30 mouse cellular contexts compared by ENCODE assay signal in the genomic region with DNA sequence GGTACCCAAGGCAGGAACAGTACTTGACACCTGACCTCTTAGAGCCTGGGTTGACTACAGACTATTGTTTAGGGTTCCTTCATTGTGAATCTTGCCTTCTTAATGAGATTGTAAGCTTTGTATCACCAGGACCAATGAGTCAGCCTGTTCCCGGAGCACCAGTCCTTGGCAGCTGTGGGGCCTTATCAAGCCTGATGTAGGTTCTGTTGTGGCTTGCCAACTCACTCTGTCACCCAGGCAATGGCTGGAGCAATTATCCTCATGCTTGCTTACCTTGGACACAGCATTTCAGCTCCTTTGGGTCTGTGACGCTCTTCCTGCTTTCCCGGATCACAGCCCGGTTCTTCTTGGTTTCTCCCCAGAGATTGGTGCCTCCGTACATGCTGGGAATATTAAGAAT.
DNase-seq lines count a peak whose midpoint lies in the region; ATAC-seq and TF ChIP-seq lines count a peak whose summit lies in the region.
"Had no signal": no experiment of that assay in that cellular context is flagged by ENCODE, and none has a peak within 500 bp of the region (broad histone marks: within the 10 kb centered on the region; RNA-seq: fewer than 3 reads in every experiment).

No protein-coding gene starts in this region.

- no peak overlapping the region for H3K4me3 ChIP-seq in heart, embryonic 10.5 days
- no peak overlapping the region for H3K4me3 ChIP-seq in intestine, postnatal 0 days (ENCODE audit: low read depth, low read length)
- no peak overlapping the region for H3K4me3 ChIP-seq in hindbrain, embryonic 10.5 days
- H3K4me3 ChIP-seq: embryonic facial prominence, embryonic 12.5 days; heart, embryonic 13.5 days; hindbrain, embryonic 15.5 days; kidney, embryonic 15.5 days; layer of hippocampus, adult 2 months; left cerebral cortex, adult 2 months; limb, embryonic 12.5 days; liver, embryonic 15.5 days; megakaryocyte, embryonic 14.5 days; midbrain, embryonic 12.5 days had no signal

- no peak overlapping the region for H3K4me2 ChIP-seq in intestine, postnatal 0 days (replicated peaks; ENCODE audit: low read depth)
- H3K4me2 ChIP-seq: embryonic facial prominence, embryonic 12.5 days; heart, embryonic 13.5 days; hindbrain, embryonic 15.5 days; kidney, embryonic 15.5 days; limb, embryonic 12.5 days; liver, embryonic 15.5 days; lung, embryonic 14.5 days; midbrain, embryonic 12.5 days had no signal

- no peaks in the 10 kb centered on the region for H3K9me3 ChIP-seq in heart, embryonic 10.5 days
- H3K9me3 ChIP-seq in intestine, postnatal 0 days (ENCODE audit: control insufficient read depth): no peaks in the 10 kb centered on the region
- H3K9me3 ChIP-seq in hindbrain, embryonic 10.5 days: no peaks in the 10 kb centered on the region
- H3K9me3 ChIP-seq: embryonic facial prominence, embryonic 12.5 days; heart, embryonic 13.5 days; hindbrain, embryonic 15.5 days; kidney, embryonic 15.5 days; limb, embryonic 12.5 days; liver, embryonic 15.5 days; megakaryocyte, embryonic 14.5 days; midbrain, embryonic 12.5 days had no signal

- no peak for ATAC-seq in intestine, postnatal 0 days
- ATAC-seq: CD4-positive, CD25-positive, alpha-beta regulatory T cell, adult 4 months; forebrain, embryonic 14.5 days; inflammation-experienced regulatory T-cells, adult 6 months had no signal

- 83% methylated on average over 5 of the region's 5 CpGs for WGBS in heart, embryonic 10.5 days
- 94% methylated on average over 5 of the region's 5 CpGs for WGBS in intestine, postnatal 0 days
- WGBS in hindbrain, embryonic 10.5 days: 90% methylated on average over 5 of the region's 5 CpGs

- no peak for TF ChIP-seq CTCF in intestine, postnatal 0 days (IDR thresholded peaks at IDR 0.05; ENCODE audit: low read depth)

- no peak overlapping the region for H3K9ac ChIP-seq in intestine, postnatal 0 days (ENCODE audit: low read depth, low read length)
- H3K9ac ChIP-seq: embryonic facial prominence, embryonic 12.5 days; heart, embryonic 13.5 days; hindbrain, embryonic 15.5 days; kidney, embryonic 15.5 days; limb, embryonic 12.5 days; liver, embryonic 15.5 days; lung, embryonic 14.5 days; midbrain, embryonic 12.5 days had no signal

- H3K27me3 ChIP-seq in heart, embryonic 10.5 days (ENCODE audit: insufficient read depth, poor library complexity, severe bottlenecking): no peaks in the 10 kb centered on the region
- H3K27me3 ChIP-seq in intestine, postnatal 0 days (replicated peaks; ENCODE audit: control insufficient read depth, insufficient read depth, low read length): no peaks in the 10 kb centered on the region; the same call in 1 of the 2 replicates
- no peaks in the 10 kb centered on the region for H3K27me3 ChIP-seq in hindbrain, embryonic 10.5 days (ENCODE audit: insufficient read depth, poor library complexity, severe bottlenecking)
- H3K27me3 ChIP-seq: embryonic facial prominence, embryonic 12.5 days; hindbrain, embryonic 15.5 days; kidney, embryonic 15.5 days; limb, embryonic 12.5 days; liver, embryonic 15.5 days; megakaryocyte, embryonic 14.5 days; midbrain, embryonic 12.5 days had no signal

- H3K36me3 ChIP-seq in heart, embryonic 10.5 days: no peaks in the 10 kb centered on the region
- H3K36me3 ChIP-seq in intestine, postnatal 0 days (ENCODE audit: control insufficient read depth, insufficient read depth): peaks cover 17% of the 10 kb centered on the region
- H3K36me3 ChIP-seq in hindbrain, embryonic 10.5 days: no peaks in the 10 kb centered on the region
- H3K36me3 ChIP-seq: embryonic facial prominence, embryonic 12.5 days; heart, embryonic 13.5 days; hindbrain, embryonic 15.5 days; kidney, embryonic 15.5 days; limb, embryonic 12.5 days; liver, embryonic 15.5 days; midbrain, embryonic 12.5 days had no signal

- DNase-seq in heart, adult 18-20 months: peak; percentile 43 to 67
- no peak for DNase-seq in heart, embryonic 10.5 days (ENCODE audit: low spot score)
- peak; percentile 36 for DNase-seq in adrenal gland, adult 8-10 months
- DNase-seq in heart, adult 9 months (ENCODE audit: low spot score in 2 of 2): peak; percentile 20 to 44
- DNase-seq in heart, postnatal 4 days: peak; percentile 55
- DNase-seq in gastrocnemius, postnatal 25 days: no peak
- DNase-seq in hindbrain, embryonic 10.5 days (ENCODE audit: low spot score): no peak
- DNase-seq: cerebellum, adult 11 months; cerebellum, adult 9-10 months; cerebellum, postnatal 36 days; embryo, embryonic 11 days; gastrocnemius, postnatal 36 days; kidney, adult 18-20 months; kidney, postnatal 36 days; lung, embryonic 14.5 days; right cerebral cortex, postnatal 14 days had no signal

- peaks cover 35% of the 10 kb centered on the region for H3K4me1 ChIP-seq in heart, embryonic 10.5 days
- H3K4me1 ChIP-seq in intestine, postnatal 0 days (replicated peaks; ENCODE audit: control insufficient read depth, insufficient read depth, low read length): no peaks in the 10 kb centered on the region
- H3K4me1 ChIP-seq in hindbrain, embryonic 10.5 days (replicated peaks): peaks cover 2% of the 10 kb centered on the region; the same call in 1 of the 2 replicates
- H3K4me1 ChIP-seq: hindbrain, embryonic 15.5 days; midbrain, embryonic 12.5 days had no signal

- H3K27ac ChIP-seq in heart, embryonic 10.5 days: no peak overlapping the region
- H3K27ac ChIP-seq in intestine, postnatal 0 days (ENCODE audit: low read depth, low read length): no peak overlapping the region
- H3K27ac ChIP-seq in hindbrain, embryonic 10.5 days: no peak overlapping the region
- H3K27ac ChIP-seq: embryonic facial prominence, embryonic 12.5 days; heart, embryonic 13.5 days; hindbrain, embryonic 15.5 days; kidney, embryonic 15.5 days; layer of hippocampus, adult 2 months; left cerebral cortex, adult 2 months; limb, embryonic 12.5 days; liver, embryonic 15.5 days; midbrain, embryonic 12.5 days had no signal

Comparison
In these comparisons a context has a peak if more than half of its experiments do, and no peak if none do; other contexts are left out.
1. DNase-seq: peak in heart, adult 18-20 months (2 of 2), adrenal gland, adult 8-10 months (single experiment), heart, adult 9 months (2 of 2) and heart, postnatal 4 days (single experiment); none in heart, embryonic 10.5 days (single experiment), gastrocnemius, postnatal 25 days (single experiment) and hindbrain, embryonic 10.5 days (single experiment).